Mouse (Mus musculus) leukemia stem cell, adult 10-12 weeks (primary cell): ENCODE data around the gene Slc12a1. TPM values are rescaled to one million over a fixed set of nuclear protein-coding genes. Genes with fewer than 3 reads are reported as not detected.

Experiments used
- polyA plus RNA-seq: library from polyadenylated mRNA; stranded (reverse); fragments of >175 nt; gene quantifications from 2 replicates; pipeline ENCODE4 v1.2.3, GENCODE M21; 2012; ENCODE audit warnings: low replicate concordance

The Slc12a1 gene
- not detected in 2 replicates for polyA plus RNA-seq

DNA sequence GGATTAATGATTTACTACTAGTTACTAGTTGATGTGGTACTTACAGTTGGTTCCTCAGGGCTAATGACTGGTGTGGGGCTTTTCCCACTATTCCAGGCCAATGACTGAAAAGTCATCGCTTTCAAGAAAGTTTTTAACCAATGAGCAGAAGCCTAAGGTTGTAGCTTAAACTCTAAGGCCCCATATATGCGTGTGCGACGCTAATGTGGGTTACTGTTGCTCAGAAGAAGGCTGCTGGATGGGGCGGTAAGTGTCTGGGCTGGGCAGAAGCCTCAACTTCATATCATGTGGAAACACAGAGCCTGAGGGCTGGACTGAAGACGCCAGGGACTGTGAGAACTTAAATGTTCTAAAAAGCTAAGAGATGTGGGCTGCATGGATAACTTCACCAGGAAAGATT lies at the start of gene Slc12a1:
Slc12a1 (plus strand) TSS at position 118 of the 400 bp plus-strand sequence.

GRCm38 (mm10) chr2:125123477-125123852 lies 28.8 kb upstream of the Slc12a1 start, which contains the start of gene Myef2:
Gene Myef2 (minus strand): TSS chr2:125123661.

DNA sequence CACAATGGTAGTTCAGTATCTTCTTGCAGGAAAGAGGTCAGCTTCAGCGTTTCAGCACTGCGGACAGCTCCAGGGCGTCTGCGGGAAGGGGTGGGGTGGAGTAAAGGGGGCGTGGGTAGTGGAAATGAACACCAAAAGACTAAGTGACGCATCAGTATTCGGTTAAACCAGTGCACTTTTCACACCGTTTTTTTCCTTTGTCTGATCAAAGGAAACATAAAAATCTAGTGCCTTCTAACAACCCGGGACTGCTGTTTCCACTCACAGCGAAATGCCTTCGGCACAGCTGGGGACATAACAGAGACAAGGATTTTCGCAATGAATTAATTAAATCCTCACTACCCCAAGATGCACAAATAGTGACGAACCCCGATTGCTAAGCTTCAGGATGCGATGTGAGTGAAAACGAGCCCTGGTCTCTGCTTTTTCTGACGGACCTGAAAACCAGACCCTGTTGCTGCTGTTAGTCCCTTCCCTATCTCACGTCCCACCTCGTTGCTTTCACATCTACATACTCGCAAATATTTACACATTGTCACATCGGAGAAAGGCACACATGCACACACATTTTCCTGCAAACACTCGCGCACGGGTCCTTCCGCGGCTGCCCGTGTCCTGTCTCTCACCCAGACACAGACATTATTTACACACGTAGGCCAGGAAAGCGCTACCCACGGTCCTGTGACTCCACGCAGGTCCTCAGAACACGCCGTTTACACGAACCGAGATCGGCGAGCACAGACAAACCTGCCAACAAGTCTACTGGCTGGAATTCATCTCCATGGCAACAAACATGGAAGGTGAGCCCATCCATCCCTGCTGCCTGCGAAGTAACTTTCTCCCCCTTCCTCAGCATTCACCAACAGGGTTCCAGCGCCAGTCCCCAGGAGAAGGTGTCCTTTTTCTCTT lies 16.1 kb upstream of the Slc12a1 start, which contains the start of gene Ctxn2:
Ctxn2 (plus strand) TSS at position 790 of the 909 bp plus-strand sequence.

DNA sequence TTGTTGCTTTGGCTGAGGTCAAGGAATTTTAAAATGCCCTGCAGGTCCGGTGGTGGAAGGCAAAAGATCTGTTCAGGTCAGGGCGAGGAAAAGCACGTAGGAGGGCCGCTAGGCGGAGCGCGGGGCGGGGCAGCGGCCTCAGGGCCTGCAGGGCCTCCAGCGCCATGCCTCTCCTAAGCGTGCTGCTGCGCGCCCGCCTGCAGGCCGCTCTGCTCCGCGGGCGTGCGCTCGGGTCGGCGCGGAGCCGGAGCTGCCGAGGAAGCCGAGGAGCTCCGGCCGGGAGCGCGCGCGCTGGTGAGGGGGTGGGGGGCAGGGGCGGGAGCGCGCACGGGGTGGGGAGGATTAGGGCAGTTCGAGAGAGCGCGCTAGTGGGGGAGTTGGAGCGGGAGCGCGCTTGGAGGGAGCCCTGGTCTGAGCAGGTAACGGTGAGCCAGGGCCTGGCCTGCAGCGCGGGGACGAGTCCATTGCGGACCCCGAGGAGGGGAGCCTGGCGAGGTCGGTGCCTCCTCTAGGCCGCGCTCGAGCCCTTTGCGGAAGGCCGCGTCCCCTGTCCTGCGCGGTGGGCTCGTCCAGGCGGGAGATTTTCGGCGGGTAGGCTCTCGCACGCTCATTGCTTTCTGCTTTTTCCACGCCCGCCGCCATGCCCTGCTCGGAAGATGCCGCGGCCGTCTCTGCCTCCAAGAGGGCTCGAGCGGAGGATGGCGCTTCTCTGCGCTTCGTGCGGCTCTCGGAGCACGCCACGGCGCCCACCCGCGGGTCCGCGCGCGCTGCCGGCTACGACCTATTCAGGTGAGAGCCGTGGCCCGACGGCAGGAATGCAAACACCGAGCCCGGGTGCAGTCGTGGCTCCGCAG lies 95.0 kb downstream of the Slc12a1 start, which contains the start of gene Dut:
Dut (plus strand) TSS at position 83 of the 854 bp plus-strand sequence.

Other genes starting within 250 kb of the Slc12a1 start
- not detected in 2 replicates for gene Slc24a5, start 84.4 kb upstream of the Slc12a1 start, polyA plus RNA-seq
- gene Myef2, start 28.8 kb upstream of the Slc12a1 start, polyA plus RNA-seq: 13.3 and 20.6 TPM in 2 replicates
- gene Ctxn2, start 15.8 kb upstream of the Slc12a1 start, polyA plus RNA-seq: not detected in 2 replicates
- gene Dut, start 94.7 kb downstream of the Slc12a1 start, polyA plus RNA-seq: 157 and 201 TPM in 2 replicates